Mouse (Mus musculus) embryonic facial prominence, embryonic 10.5 days (tissue): ENCODE results near the gene Sat2. TPM values are rescaled to one million over a fixed set of nuclear protein-coding genes. Genes with fewer than 3 reads are reported as not detected.
A peak's percentile ranks its signal among the peaks of the same experiment; 100 is the strongest.

Experiments
- DNase-seq: peaks from one replicate; pipeline ENCODE4 v3.0.0-alpha.2; 2017; ENCODE audit warnings: low spot score
- H3K27ac ChIP-seq: fragments of 300-500 bp; sonication (generic); replicated peaks from 2 replicates; pipeline ENCODE4 v1.5.1; 2016; ENCODE audit warnings: mild to moderate bottlenecking
- H3K27me3 ChIP-seq: fragments of 300-500 bp; sonication (generic); replicated peaks from 2 replicates; pipeline ENCODE4 v1.6.1; 2016; ENCODE audit warnings: low read depth, mild to moderate bottlenecking; ENCODE audit not compliant: poor library complexity, severe bottlenecking
- H3K36me3 ChIP-seq: fragments of 300-500 bp; sonication (generic); replicated peaks from 2 replicates; pipeline ENCODE4 v1.6.1; 2016; ENCODE audit warnings: mild to moderate bottlenecking, moderate library complexity
- H3K4me1 ChIP-seq: fragments of 300-500 bp; sonication (generic); 2 replicates; pipeline ENCODE4 v1.6.1; 2016
- H3K4me3 ChIP-seq: fragments of 300-500 bp; sonication (generic); 2 replicates; pipeline ENCODE4 v1.5.1; 2016; ENCODE audit warnings: mild to moderate bottlenecking, moderate library complexity
- H3K9me3 ChIP-seq: fragments of 300-500 bp; sonication (generic); 2 replicates; pipeline ENCODE4 v1.6.1; 2016; ENCODE audit warnings: mild to moderate bottlenecking
- WGBS: fragments of 180-500 bp; shearing (Covaris S2); methylation state at CpG from one replicate; pipeline ENCODE4 v1.1.7; 2016; 5-methylcytosine and 5-hydroxymethylcytosine counted together
- polyA plus RNA-seq: library from polyadenylated mRNA; unstranded; fragments of >200 nt; fragmentation: Nextera tagmentation; extraction: Ambion mirVana; gene quantifications from 2 replicates; pipeline ENCODE4 v1.2.1, GENCODE M21; 2016

Sat2 gene
- polyA plus RNA-seq, 1 experiment from 2014 or later, result 16.0 TPM

DNA sequence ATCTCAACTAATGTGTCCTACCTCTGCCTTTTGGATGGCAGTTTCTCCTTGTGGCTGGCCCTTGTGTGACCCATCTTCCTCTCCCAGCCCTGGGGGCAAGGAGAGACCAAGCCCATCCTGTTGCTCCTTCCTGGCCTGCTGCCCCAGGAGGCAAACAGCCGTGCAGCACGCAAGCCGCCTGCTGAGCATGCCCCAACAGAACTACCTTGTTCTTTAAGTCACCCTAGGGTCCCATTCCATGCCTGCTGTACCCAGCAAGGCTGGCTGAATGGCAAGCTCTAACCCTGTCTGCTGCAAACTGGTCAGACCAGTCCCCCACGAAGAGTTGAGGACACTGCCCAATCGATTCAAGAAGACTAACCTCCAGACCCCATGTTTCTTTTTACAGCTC lies 34.2 kb downstream of the Sat2 start:
- Histone ChIP-seq H3K36me3 (peaks cover 88% of the 10 kb centered on the region), H3K9me3 (no peaks in the 10 kb centered on the region), H3K4me3 (0 out of 2 replicates have a peak overlapping the region, but pooled peaks have one; percentile 32), H3K4me1 (peaks cover 42% of the 10 kb centered on the region), H3K27ac (0 out of 2 replicates have a peak overlapping the region, but pooled peaks have one; percentile 7), H3K27me3 (no peaks in the 10 kb centered on the region)
- no peak for DNase-seq
- WGBS, result 68% methylated on average over 5 of the region's 5 CpGs

DNA sequence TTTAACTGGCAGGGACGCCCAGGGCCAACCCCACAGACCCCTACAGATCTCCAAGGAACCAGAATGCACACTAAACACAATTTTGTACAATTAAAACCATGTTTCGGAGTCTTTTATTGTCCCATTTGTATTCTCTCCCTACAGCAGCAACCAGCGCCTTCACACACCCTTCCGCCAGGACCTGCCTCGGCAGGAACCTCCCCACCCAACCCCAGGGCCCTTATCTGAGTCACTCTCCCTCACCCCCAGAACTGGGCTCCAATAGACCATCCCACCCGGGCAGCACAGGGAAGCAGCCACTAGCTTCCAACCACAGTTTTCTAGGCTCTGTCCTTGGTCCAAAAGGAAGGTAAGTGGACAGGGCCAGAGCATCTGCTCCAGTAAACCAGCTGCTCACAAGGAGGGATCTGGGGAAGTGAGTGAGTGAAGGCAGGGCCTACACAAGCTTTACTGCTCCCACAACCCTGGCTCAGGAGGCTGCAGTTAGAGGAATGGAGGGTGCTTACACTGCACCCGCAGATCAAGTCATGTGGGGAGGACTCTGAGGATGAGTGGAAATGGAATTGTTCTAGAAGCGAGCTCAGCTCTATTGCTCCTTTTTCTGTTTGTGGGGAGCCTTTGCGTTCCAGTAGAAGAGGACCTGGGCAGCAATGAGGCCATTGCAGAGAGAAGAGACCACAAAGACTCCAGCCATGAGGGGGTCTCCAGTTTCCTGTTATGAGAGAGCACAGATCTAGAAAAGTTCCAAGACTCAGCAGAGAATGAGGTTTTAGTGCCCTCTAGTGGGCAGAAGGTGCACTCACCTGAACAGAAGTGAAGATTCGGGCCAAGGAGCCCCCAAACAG lies 35.0 kb downstream of the Sat2 start:
- no peaks in the 10 kb centered on the region for H3K27me3 ChIP-seq
- H3K36me3 ChIP-seq, result peaks cover 80% of the 10 kb centered on the region
- peaks cover 50% of the 10 kb centered on the region for H3K4me1 ChIP-seq
- peak overlapping the region; percentile 55 for H3K27ac ChIP-seq
- peak overlapping the region; percentile 11; the same call in 1 of the 2 replicates for H3K4me3 ChIP-seq
- 81% methylated on average over 10 of the region's 10 CpGs for WGBS
- no peaks in the 10 kb centered on the region for H3K9me3 ChIP-seq
- DNase-seq, result peak; percentile 66

DNA sequence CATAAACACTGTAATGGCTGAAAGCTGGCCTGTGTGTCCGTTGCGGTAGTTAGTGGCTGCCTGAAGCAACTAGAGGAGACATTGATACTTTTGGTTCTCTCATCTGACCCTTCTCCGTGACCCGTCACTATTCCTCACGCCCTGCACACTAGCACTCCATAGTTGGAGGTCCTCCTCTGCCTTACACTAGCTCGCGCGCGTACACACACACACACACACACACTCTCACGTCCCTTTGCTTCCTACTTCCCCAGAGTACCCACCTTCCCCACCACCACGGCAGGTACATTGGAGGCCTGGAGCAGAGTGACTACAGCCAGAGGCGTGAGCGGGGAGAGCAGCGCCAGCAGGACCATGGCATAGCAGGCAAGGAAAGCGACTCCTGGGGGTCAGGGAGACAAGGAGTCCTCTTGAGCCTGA lies 35.6 kb downstream of the Sat2 start:
- H3K4me1 ChIP-seq, result peaks cover 54% of the 10 kb centered on the region
- peaks cover 74% of the 10 kb centered on the region for H3K36me3 ChIP-seq
- WGBS, result 83% methylated on average over 15 of the region's 15 CpGs
- no peaks in the 10 kb centered on the region for H3K27me3 ChIP-seq
- H3K27ac ChIP-seq, result no peak overlapping the region
- DNase-seq, result no peak
- H3K4me3 ChIP-seq, result 0 out of 2 replicates have a peak overlapping the region, but pooled peaks have one; percentile 11
- H3K9me3 ChIP-seq, result no peaks in the 10 kb centered on the region

DNA sequence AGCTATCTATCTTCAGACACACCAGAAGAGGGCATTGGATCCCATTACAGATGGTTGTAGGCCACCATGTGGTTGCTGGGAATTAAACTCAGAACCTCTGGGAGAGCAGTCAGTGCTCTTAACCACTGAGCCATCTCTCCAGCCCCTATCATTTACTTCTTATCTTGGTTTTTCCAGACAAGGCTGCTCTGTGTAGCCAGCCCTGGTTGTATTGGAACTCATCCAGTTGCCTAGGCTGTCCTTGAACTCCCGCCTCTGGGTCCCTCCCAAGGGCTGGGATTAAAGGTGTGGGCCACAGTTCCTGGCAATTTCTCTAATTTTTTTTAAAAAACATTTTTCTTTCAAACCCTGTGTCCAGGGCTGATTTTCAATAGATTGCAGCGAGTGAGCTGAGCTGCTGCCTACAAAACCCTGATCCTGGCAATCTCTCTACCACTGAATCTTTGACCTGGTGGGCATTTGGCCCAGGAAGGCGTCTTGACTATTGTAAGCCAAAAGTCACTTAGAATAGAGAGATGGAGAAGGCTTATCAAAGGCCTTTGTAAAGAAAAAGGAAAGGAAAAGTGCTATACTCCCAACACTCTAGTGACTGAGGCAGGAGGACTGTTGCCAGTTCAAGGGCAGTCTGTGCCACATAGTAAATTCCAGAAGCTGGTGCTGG lies 39.5 kb downstream of the Sat2 start:
- Histone ChIP-seq H3K27ac (peak overlapping the region; percentile 97), H3K4me3 (peak overlapping the region; percentile 65), H3K36me3 (peaks cover 74% of the 10 kb centered on the region), H3K4me1 (peaks cover 33% of the 10 kb centered on the region), H3K27me3 (no peaks in the 10 kb centered on the region), H3K9me3 (no peaks in the 10 kb centered on the region)
- WGBS, result 86% methylated on average over 3 of the region's 3 CpGs
- DNase-seq, result no peak

DNA sequence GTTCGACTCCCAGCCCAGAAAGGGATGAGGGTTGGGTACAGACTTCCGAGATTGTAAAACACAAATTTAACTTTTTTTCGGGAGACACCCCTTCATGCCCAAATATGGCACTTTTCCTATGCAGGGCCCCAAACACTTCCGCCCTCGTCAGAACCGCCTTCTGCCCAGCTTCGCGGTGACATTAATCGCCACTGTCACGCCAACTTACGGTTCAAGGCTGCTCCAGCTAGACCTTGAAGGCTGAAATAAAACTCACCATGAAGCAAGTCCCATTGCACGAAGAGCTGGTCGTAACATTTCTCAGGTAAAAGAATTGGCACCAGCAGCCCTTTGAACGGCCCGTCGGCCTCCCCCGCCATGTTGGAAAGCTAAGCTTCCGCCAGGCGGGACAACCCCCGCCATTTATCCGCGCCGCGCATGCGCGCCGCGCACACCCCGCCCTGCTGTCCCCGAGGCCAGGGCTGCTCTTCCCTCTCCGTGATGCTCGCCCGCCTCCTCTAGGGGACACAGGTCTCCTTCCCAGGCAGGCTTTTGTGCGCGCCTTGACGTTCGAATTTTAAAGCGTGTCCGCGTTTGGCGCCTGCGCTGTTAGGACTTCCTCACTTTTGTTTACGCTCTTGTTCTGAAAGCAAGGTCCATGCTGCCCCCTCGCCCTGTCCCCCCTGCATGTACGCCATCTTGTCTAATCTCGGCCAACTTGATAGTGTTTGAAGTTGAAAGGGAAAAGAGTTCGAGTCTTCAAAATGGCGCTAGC lies 40.6 kb downstream of the Sat2 start, which contains the start of gene Mpdu1:
Gene Mpdu1 (minus strand): TSS at position 430 of the 754 bp plus-strand sequence.
- Histone ChIP-seq H3K9me3 (no peaks in the 10 kb centered on the region), H3K27me3 (no peaks in the 10 kb centered on the region), H3K4me3 (peak within 1 kb of the TSS; percentile 65), H3K27ac (peak within 1 kb of the TSS; percentile 97), H3K4me1 (peaks cover 25% of the 10 kb centered on the region), H3K36me3 (peaks cover 72% of the 10 kb centered on the region)
- under 1% methylated on average over 48 of the region's 48 CpGs for WGBS
- peak; percentile 97 for DNase-seq

DNA sequence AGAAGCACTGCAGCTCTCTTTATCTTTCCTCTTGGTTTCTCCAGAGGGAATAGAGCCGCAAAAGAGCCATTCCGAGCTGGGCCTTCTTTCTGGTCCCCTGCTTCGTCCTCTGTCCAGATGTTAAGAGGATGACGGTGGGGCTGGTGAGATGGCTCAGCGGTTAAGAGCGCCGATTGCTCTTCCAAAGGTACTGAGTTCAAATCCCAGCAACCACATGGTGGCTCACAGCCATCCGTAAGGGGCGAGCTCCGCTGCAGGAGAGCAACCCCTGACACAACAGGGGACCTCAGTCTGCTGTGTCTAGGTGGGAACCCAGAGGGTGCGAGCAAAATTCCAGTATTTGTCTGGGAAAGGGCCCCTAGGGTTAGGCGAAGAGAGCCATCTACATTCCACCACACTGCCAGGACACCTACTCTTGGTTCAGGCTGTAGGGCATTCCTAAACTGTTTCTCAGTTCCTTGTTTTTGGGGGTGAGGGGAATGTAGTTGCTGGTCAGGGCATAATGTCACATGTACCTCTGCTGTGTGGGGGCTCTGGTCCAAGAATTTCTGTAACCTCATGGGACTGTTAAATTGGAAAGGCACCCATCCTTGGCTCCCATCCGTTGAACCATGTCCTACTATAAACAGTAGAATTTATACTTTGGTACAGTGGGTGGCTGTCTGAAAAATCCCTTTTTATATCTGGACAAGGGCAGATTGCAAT lies 41.3 kb downstream of the Sat2 start:
- no peak for DNase-seq
- Histone ChIP-seq H3K27ac (peak overlapping the region; percentile 97), H3K9me3 (no peaks in the 10 kb centered on the region), H3K4me3 (peak overlapping the region; percentile 65), H3K36me3 (peaks cover 72% of the 10 kb centered on the region), H3K27me3 (no peaks in the 10 kb centered on the region), H3K4me1 (peaks cover 25% of the 10 kb centered on the region)
- WGBS, result 70% methylated on average over 13 of the region's 13 CpGs

DNA sequence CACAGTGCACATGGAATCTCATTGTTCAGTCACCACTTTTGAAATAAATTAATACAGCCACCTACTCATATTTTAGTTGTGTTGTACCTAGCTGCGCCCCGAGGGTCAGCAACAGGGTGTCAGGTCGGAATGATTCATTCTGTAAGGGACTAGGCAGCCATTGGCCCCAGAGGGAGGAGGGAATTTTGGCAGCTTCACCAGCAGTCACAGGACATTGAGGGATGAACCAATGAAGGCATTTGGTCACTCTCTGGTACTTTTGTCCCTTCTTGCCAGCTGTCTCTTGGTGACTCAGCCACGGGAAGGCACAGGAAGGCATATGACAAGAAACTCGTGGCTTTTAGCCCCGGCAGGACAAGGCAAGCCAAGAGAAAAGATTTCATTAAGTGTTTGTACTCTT lies 42.0 kb downstream of the Sat2 start:
- H3K4me3 ChIP-seq, result peak overlapping the region; percentile 65; the same call in 1 of the 2 replicates
- no peaks in the 10 kb centered on the region for H3K27me3 ChIP-seq
- H3K27ac ChIP-seq, result peak overlapping the region; percentile 97; the same call in 1 of the 2 replicates
- peaks cover 27% of the 10 kb centered on the region for H3K4me1 ChIP-seq
- H3K9me3 ChIP-seq, result no peaks in the 10 kb centered on the region
- DNase-seq, result no peak
- WGBS, result 86% methylated on average over 6 of the region's 6 CpGs
- peaks cover 72% of the 10 kb centered on the region for H3K36me3 ChIP-seq

DNA sequence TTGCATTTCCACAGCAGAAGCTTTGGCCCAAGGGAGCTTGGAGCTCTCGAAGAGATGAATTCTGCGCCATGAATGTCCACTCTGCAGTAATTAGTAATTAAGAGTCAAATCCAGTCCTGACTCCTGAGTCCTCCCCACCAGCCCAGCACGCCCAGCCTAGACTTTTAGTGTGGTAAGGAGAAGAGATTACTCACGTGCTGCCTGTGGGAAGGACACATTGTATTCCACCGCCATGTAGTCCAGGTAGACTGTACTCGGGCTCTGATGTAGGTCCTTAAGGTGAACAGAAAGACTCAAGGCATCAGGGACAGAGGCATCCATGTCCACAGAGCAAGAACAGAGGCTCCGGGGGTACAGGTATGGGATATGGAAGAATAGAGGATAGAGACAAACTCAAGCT lies 43.0 kb downstream of the Sat2 start:
- Histone ChIP-seq H3K36me3 (peaks cover 72% of the 10 kb centered on the region), H3K4me1 (peaks cover 35% of the 10 kb centered on the region), H3K9me3 (no peaks in the 10 kb centered on the region), H3K27ac (no peak overlapping the region; the same call in 1 of the 2 replicates), H3K27me3 (no peaks in the 10 kb centered on the region), H3K4me3 (peak overlapping the region; percentile 26; the same call in 1 of the 2 replicates)
- WGBS, result 96% methylated on average over 7 of the region's 7 CpGs
- DNase-seq, result no peak

DNA sequence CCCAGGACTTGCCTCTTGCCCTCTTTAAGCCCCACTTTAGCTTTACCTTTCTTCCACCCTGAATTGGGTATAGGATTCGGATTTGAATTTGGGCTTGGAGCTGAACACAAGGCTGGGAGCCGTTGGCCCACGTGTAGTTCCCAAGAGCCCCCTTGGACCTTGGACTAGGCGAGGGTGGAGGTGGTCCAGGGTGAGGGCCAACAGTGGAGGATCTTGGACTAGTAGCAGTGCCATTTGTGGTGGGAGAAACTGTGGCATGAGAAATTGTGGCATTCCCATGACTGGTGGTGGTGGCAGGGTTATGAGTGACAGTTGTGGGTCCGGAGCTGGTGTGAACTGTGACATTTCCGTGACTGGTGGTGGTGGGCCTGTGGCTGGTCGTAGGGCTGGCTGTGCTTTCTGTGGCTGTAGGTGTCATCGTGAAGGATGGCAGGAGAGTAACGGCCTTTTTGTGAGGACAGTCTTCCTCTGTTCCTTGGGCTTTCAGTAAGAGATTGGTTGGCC lies 43.7 kb downstream of the Sat2 start:
- DNase-seq, result peak; percentile 30
- H3K9me3 ChIP-seq, result no peaks in the 10 kb centered on the region
- no peaks in the 10 kb centered on the region for H3K27me3 ChIP-seq
- peaks cover 42% of the 10 kb centered on the region for H3K4me1 ChIP-seq
- peaks cover 73% of the 10 kb centered on the region for H3K36me3 ChIP-seq
- H3K27ac ChIP-seq, result 0 out of 2 replicates have a peak overlapping the region, but pooled peaks have one; percentile 3
- WGBS, result 80% methylated on average over 9 of the region's 9 CpGs
- peak overlapping the region; percentile 26 for H3K4me3 ChIP-seq

DNA sequence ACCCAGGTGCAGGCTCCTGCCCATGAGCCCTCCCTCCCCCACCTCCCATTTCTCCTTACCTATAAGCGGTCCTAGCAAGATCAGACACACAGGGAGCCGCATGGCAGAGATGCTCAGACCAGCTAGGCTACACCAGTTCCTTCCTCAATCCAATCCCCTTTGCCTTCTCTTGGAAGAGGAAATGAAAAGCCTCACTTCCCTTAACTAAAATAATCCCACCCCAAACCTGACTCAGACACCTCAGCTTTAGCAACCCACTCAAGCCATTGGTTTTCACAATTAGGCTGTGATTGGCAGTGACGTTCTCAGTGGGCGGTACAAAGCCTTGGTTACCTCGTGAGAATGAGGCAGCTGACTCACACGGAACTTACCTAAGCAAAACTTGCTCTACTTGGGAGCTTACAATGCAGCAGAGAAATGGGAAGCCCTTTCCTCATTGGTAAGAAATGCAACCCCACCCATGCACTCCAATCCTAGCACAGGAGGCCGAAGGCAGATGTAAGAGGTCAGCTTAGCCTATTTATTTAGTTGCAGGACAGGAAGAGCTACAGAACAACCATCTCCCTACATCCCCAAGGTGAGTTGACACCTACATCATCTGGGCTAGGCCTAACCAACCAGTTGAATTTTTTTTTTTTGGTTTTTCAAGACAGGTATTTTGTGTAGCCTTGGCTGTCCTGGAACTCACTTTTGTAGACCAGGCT lies 44.3 kb downstream of the Sat2 start, which contains the start of gene Cd68:
Gene Cd68 (minus strand): TSS at position 193 of the 704 bp plus-strand sequence.
- H3K4me1 ChIP-seq, result peaks cover 41% of the 10 kb centered on the region
- DNase-seq, result peak; percentile 34
- peaks cover 79% of the 10 kb centered on the region for H3K36me3 ChIP-seq
- WGBS, result 32% methylated on average over 7 of the region's 7 CpGs
- 0 out of 2 replicates have a peak within 1 kb of the TSS, but pooled peaks have one; percentile 3 for H3K27ac ChIP-seq
- H3K9me3 ChIP-seq, result no peaks in the 10 kb centered on the region
- no peaks in the 10 kb centered on the region for H3K27me3 ChIP-seq
- peak within 1 kb of the TSS; percentile 26 for H3K4me3 ChIP-seq

DNA sequence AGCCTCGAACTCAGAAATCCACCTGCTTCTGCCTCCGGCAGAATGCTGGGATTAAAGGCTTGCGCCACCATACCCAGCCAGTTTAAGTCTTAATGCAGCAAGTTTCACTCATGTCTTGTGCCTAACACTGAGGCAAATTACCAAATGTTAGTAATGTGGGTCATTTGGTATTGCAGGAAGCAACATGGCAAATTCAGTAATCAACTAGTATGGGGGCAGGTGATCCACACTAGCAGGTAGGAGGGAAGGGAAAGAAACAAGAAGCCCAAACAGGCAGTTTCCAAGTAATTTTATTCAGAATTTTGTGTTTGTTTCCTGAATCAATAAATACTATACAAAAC lies 44.8 kb downstream of the Sat2 start:
- peak overlapping the region; percentile 26; the same call in 1 of the 2 replicates for H3K4me3 ChIP-seq
- H3K36me3 ChIP-seq, result peaks cover 84% of the 10 kb centered on the region
- H3K27me3 ChIP-seq, result no peaks in the 10 kb centered on the region
- peaks cover 36% of the 10 kb centered on the region for H3K4me1 ChIP-seq
- 91% methylated on average over 3 of the region's 3 CpGs for WGBS
- no peak for DNase-seq
- no peaks in the 10 kb centered on the region for H3K9me3 ChIP-seq
- no peak overlapping the region for H3K27ac ChIP-seq
